Mouse (Mus musculus): ENCODE results near the gene Dnajb12. TPM values are rescaled to one million over a fixed set of nuclear protein-coding genes. Genes with fewer than 3 reads are reported as not detected.

Gene Dnajb12
- total and polyA plus RNA-seq, 3 experiments = 13.3 to 217 (median 41.7) TPM

- no peak overlapping the region for H3K27ac ChIP-seq (ENCODE audit: control insufficient read depth, low read depth, low read length)
- no peaks in the 10 kb centered on the region for H3K4me1 ChIP-seq (ENCODE audit: control insufficient read depth in 1 of 2, insufficient read depth in 2 of 2, low read length in 2 of 2)
- H3K9ac ChIP-seq (ENCODE audit: control insufficient read depth, low read depth, low read length, poor library complexity, severe bottlenecking) = no peak overlapping the region
- no peak overlapping the region for H3K4me3 ChIP-seq (ENCODE audit: control insufficient read depth in 1 of 2, insufficient read depth in 1 of 2, low read depth in 2 of 2, low read length in 2 of 2)
- no peaks in the 10 kb centered on the region for H3K36me3 ChIP-seq (ENCODE audit: control insufficient read depth in 1 of 2, insufficient read depth in 2 of 2, low read length in 2 of 2)
- no peak for DNase-seq (ENCODE audit: low read depth, low spot score)
- TF ChIP-seq TCF12 (IDR thresholded peaks at IDR 0.05; ENCODE audit: low read depth, low read length) = no peak
- TF ChIP-seq CTCF (IDR thresholded peaks at IDR 0.05 in 2 of 3, conservative IDR thresholded peaks at IDR 0.05 in 1 of 3; ENCODE audit: control insufficient read depth in 1 of 3, insufficient read depth in 1 of 3, low read depth in 2 of 3, low read length in 3 of 3, poor library complexity in 1 of 3, severe bottlenecking in 1 of 3) = no peak
- TF ChIP-seq MAX (IDR thresholded peaks at IDR 0.05; ENCODE audit: low read length) = no peak
- TF ChIP-seq MAFK (IDR thresholded peaks at IDR 0.05; ENCODE audit: borderline replicate concordance, low read depth, low read length) = no peak
- TF ChIP-seq RCOR1 (IDR thresholded peaks at IDR 0.05; ENCODE audit: low read depth, low read length) = no peak
- TF ChIP-seq GABPA (IDR thresholded peaks at IDR 0.05; ENCODE audit: low read depth, low read length) = no peak
- TF ChIP-seq MAZ (IDR thresholded peaks at IDR 0.05; ENCODE audit: low read depth, low read length) = no peak
- no peak for TF ChIP-seq TAL1 (IDR thresholded peaks at IDR 0.05; ENCODE audit: low read length)
- TF ChIP-seq ZKSCAN1 (IDR thresholded peaks at IDR 0.05; ENCODE audit: low read depth, low read length) = no peak
- no peak for TF ChIP-seq JUND (IDR thresholded peaks at IDR 0.05; ENCODE audit: low read depth, low read length)
- no peak for TF ChIP-seq MEF2A (IDR thresholded peaks at IDR 0.05; ENCODE audit: extremely low read depth, insufficient replicate concordance, low read depth, low read length, poor library complexity, severe bottlenecking)
- TF ChIP-seq KAT2A (conservative IDR thresholded peaks at IDR 0.05; ENCODE audit: low read depth, low read length) = no peak
- no peak for TF ChIP-seq POLR2A (IDR thresholded peaks at IDR 0.05; ENCODE audit: control insufficient read depth in 1 of 2, insufficient read depth in 1 of 2, low read depth in 1 of 2, low read length in 2 of 2, poor library complexity in 1 of 2)
- no peak for TF ChIP-seq EP300 (IDR thresholded peaks at IDR 0.05; ENCODE audit: low read depth in 1 of 2, low read length in 2 of 2)
- no peak for TF ChIP-seq NELFE (IDR thresholded peaks at IDR 0.05; ENCODE audit: low read depth, low read length)
- TF ChIP-seq SMC3 (IDR thresholded peaks at IDR 0.05; ENCODE audit: low read depth, low read length) = no peak
- TF ChIP-seq ZC3H11A (IDR thresholded peaks at IDR 0.05; ENCODE audit: low read depth, low read length) = no peak
- no peak for TF ChIP-seq MXI1 (IDR thresholded peaks at IDR 0.05; ENCODE audit: low read depth, low read length)
- no peak for TF ChIP-seq MYB (IDR thresholded peaks at IDR 0.05; ENCODE audit: low read depth, low read length)
- no peak for TF ChIP-seq HCFC1 (IDR thresholded peaks at IDR 0.05; ENCODE audit: low read depth, low read length)
- no peaks in the 10 kb centered on the region for H3K9me3 ChIP-seq (replicated peaks; ENCODE audit: insufficient read depth, low read length)
- H3K27me3 ChIP-seq (ENCODE audit: control insufficient read depth in 1 of 2, insufficient read depth in 2 of 2, low read length in 2 of 2) = no peaks in the 10 kb centered on the region
- H3K79me2 ChIP-seq (ENCODE audit: control insufficient read depth, insufficient read depth, low read length, poor library complexity) = no peaks in the 10 kb centered on the region
These were observed 43.8 kb upstream of the Dnajb12 start for GRCm38 (mm10) chr10:59835301-59836155.

- Histone ChIP-seq H3K36me3 (ENCODE audit: control insufficient read depth in 1 of 2, insufficient read depth in 2 of 2, low read length in 2 of 2) (no peaks in the 10 kb centered on the region), H3K4me1 (ENCODE audit: control insufficient read depth in 1 of 2, insufficient read depth in 2 of 2, low read length in 2 of 2) (no peaks in the 10 kb centered on the region), H3K9ac (ENCODE audit: control insufficient read depth, low read depth, low read length, poor library complexity, severe bottlenecking) (no peak overlapping the region), H3K27ac (ENCODE audit: control insufficient read depth, low read depth, low read length) (no peak overlapping the region), H3K27me3 (ENCODE audit: control insufficient read depth in 1 of 2, insufficient read depth in 2 of 2, low read length in 2 of 2) (no peaks in the 10 kb centered on the region), H3K9me3 (replicated peaks; ENCODE audit: insufficient read depth, low read length) (no peaks in the 10 kb centered on the region), H3K4me3 (ENCODE audit: control insufficient read depth in 1 of 2, insufficient read depth in 1 of 2, low read depth in 2 of 2, low read length in 2 of 2) (no peak overlapping the region), H3K79me2 (ENCODE audit: control insufficient read depth, insufficient read depth, low read length, poor library complexity) (no peaks in the 10 kb centered on the region)
- no peak for DNase-seq (ENCODE audit: low read depth, low spot score)
- TF ChIP-seq NRF1 (IDR thresholded peaks at IDR 0.05; ENCODE audit: insufficient read depth, low read depth, low read length, poor library complexity, severe bottlenecking) = no peak
- TF ChIP-seq MEF2A (IDR thresholded peaks at IDR 0.05; ENCODE audit: extremely low read depth, insufficient replicate concordance, low read depth, low read length, poor library complexity, severe bottlenecking) = no peak
- no peak for TF ChIP-seq MYB (IDR thresholded peaks at IDR 0.05; ENCODE audit: low read depth, low read length)
- no peak for TF ChIP-seq E2F4 (IDR thresholded peaks at IDR 0.05; ENCODE audit: borderline replicate concordance, low read depth, low read length)
- no peak for TF ChIP-seq MYC (IDR thresholded peaks at IDR 0.05; ENCODE audit: low read depth, low read length)
- no peak for TF ChIP-seq TAL1 (IDR thresholded peaks at IDR 0.05; ENCODE audit: low read length)
These were observed 41.9 kb upstream of the Dnajb12 start for GRCm38 (mm10) chr10:59837490-59837889.

Data from MEL (cell line).